Mouse (Mus musculus): ENCODE results near the gene Lama5. TPM values are rescaled to one million over a fixed set of nuclear protein-coding genes. Genes with fewer than 3 reads are reported as not detected.

Gene Lama5
- polyA plus RNA-seq, 1 experiment, result 8.3 TPM

GRCm38 (mm10) chr2:180196610-180197322 lies 28.9 kb downstream of the Lama5 start:
- Histone ChIP-seq H3K4me3 (ENCODE audit: control insufficient read depth, low read depth, low read length) (no peak overlapping the region), H3K27ac (ENCODE audit: control insufficient read depth, insufficient read depth, low read depth, low read length) (no peak overlapping the region), H3K36me3 (ENCODE audit: control insufficient read depth, insufficient read depth, low read length) (no peaks in the 10 kb centered on the region), H3K4me1 (ENCODE audit: control insufficient read depth, insufficient read depth, low read length) (no peaks in the 10 kb centered on the region), H3K27me3 (ENCODE audit: control insufficient read depth, insufficient read depth, low read length) (no peaks in the 10 kb centered on the region)
- no peak for TF ChIP-seq POLR2A (IDR thresholded peaks at IDR 0.05; ENCODE audit: control insufficient read depth, low read depth, low read length)
- TF ChIP-seq CTCF (IDR thresholded peaks at IDR 0.05; ENCODE audit: control insufficient read depth, insufficient read depth, insufficient replicate concordance, low read depth, low read length), result no peak

- no peaks in the 10 kb centered on the region for H3K4me1 ChIP-seq (ENCODE audit: control insufficient read depth, insufficient read depth, low read length)
- no peaks in the 10 kb centered on the region for H3K36me3 ChIP-seq (ENCODE audit: control insufficient read depth, insufficient read depth, low read length)
- TF ChIP-seq CTCF (IDR thresholded peaks at IDR 0.05; ENCODE audit: control insufficient read depth, insufficient read depth, insufficient replicate concordance, low read depth, low read length) (no peak), POLR2A (IDR thresholded peaks at IDR 0.05; ENCODE audit: control insufficient read depth, low read depth, low read length) (no peak)
- no peak overlapping the region for H3K4me3 ChIP-seq (ENCODE audit: control insufficient read depth, low read depth, low read length)
- H3K27me3 ChIP-seq (ENCODE audit: control insufficient read depth, insufficient read depth, low read length), result no peaks in the 10 kb centered on the region
- H3K27ac ChIP-seq (ENCODE audit: control insufficient read depth, insufficient read depth, low read depth, low read length), result no peak overlapping the region
Measured at GRCm38 (mm10) chr2:180187362-180187761, 38.3 kb downstream of the Lama5 start.

GRCm38 (mm10) chr2:180185686-180186085 lies 40.0 kb downstream of the Lama5 start:
- TF ChIP-seq CTCF (IDR thresholded peaks at IDR 0.05; ENCODE audit: control insufficient read depth, insufficient read depth, insufficient replicate concordance, low read depth, low read length) (no peak), POLR2A (IDR thresholded peaks at IDR 0.05; ENCODE audit: control insufficient read depth, low read depth, low read length) (no peak)
- Histone ChIP-seq H3K4me3 (ENCODE audit: control insufficient read depth, low read depth, low read length) (no peak overlapping the region), H3K4me1 (ENCODE audit: control insufficient read depth, insufficient read depth, low read length) (no peaks in the 10 kb centered on the region), H3K27me3 (ENCODE audit: control insufficient read depth, insufficient read depth, low read length) (no peaks in the 10 kb centered on the region), H3K36me3 (ENCODE audit: control insufficient read depth, insufficient read depth, low read length) (no peaks in the 10 kb centered on the region), H3K27ac (ENCODE audit: control insufficient read depth, insufficient read depth, low read depth, low read length) (no peak overlapping the region)

- no peaks in the 10 kb centered on the region for H3K36me3 ChIP-seq (ENCODE audit: control insufficient read depth, insufficient read depth, low read length)
- TF ChIP-seq POLR2A (IDR thresholded peaks at IDR 0.05; ENCODE audit: control insufficient read depth, low read depth, low read length) (no peak), CTCF (IDR thresholded peaks at IDR 0.05; ENCODE audit: control insufficient read depth, insufficient read depth, insufficient replicate concordance, low read depth, low read length) (no peak)
Measured at GRCm38 (mm10) chr2:180184752-180185109, 40.9 kb downstream of the Lama5 start.

GRCm38 (mm10) chr2:180184011-180184751 lies 41.5 kb downstream of the Lama5 start:
- H3K4me1 ChIP-seq (ENCODE audit: control insufficient read depth, insufficient read depth, low read length), result no peaks in the 10 kb centered on the region
- no peak overlapping the region for H3K4me3 ChIP-seq (ENCODE audit: control insufficient read depth, low read depth, low read length)
- H3K27ac ChIP-seq (ENCODE audit: control insufficient read depth, insufficient read depth, low read depth, low read length), result no peak overlapping the region
- H3K27me3 ChIP-seq (ENCODE audit: control insufficient read depth, insufficient read depth, low read length), result no peaks in the 10 kb centered on the region
- H3K36me3 ChIP-seq (ENCODE audit: control insufficient read depth, insufficient read depth, low read length), result no peaks in the 10 kb centered on the region
- TF ChIP-seq CTCF (IDR thresholded peaks at IDR 0.05; ENCODE audit: control insufficient read depth, insufficient read depth, insufficient replicate concordance, low read depth, low read length) (no peak), POLR2A (IDR thresholded peaks at IDR 0.05; ENCODE audit: control insufficient read depth, low read depth, low read length) (no peak)

More at GRCm38 (mm10) chr2:180184752-180185109, 40.9 kb downstream of the Lama5 start:
- H3K4me1 ChIP-seq (ENCODE audit: control insufficient read depth, insufficient read depth, low read length), result no peaks in the 10 kb centered on the region
- no peaks in the 10 kb centered on the region for H3K27me3 ChIP-seq (ENCODE audit: control insufficient read depth, insufficient read depth, low read length)
- H3K27ac ChIP-seq (ENCODE audit: control insufficient read depth, insufficient read depth, low read depth, low read length), result no peak overlapping the region
- H3K4me3 ChIP-seq (ENCODE audit: control insufficient read depth, low read depth, low read length), result no peak overlapping the region

- no peak overlapping the region for H3K4me3 ChIP-seq (ENCODE audit: control insufficient read depth, low read depth, low read length)
- H3K36me3 ChIP-seq (ENCODE audit: control insufficient read depth, insufficient read depth, low read length), result no peaks in the 10 kb centered on the region
- no peak for TF ChIP-seq POLR2A (IDR thresholded peaks at IDR 0.05; ENCODE audit: control insufficient read depth, low read depth, low read length)
- TF ChIP-seq CTCF (IDR thresholded peaks at IDR 0.05; ENCODE audit: control insufficient read depth, insufficient read depth, insufficient replicate concordance, low read depth, low read length), result no peak
Measured at GRCm38 (mm10) chr2:180181542-180181941, 44.1 kb downstream of the Lama5 start.

GRCm38 (mm10) chr2:180175725-180176124 lies 49.9 kb downstream of the Lama5 start:
- H3K4me3 ChIP-seq (ENCODE audit: control insufficient read depth, low read depth, low read length), result no peak overlapping the region
- H3K27me3 ChIP-seq (ENCODE audit: control insufficient read depth, insufficient read depth, low read length), result no peaks in the 10 kb centered on the region
- TF ChIP-seq POLR2A (IDR thresholded peaks at IDR 0.05; ENCODE audit: control insufficient read depth, low read depth, low read length) (no peak), CTCF (IDR thresholded peaks at IDR 0.05; ENCODE audit: control insufficient read depth, insufficient read depth, insufficient replicate concordance, low read depth, low read length) (no peak)
- H3K36me3 ChIP-seq (ENCODE audit: control insufficient read depth, insufficient read depth, low read length), result no peaks in the 10 kb centered on the region; the same call in 1 of the 2 replicates
- peaks cover 9% of the 10 kb centered on the region for H3K4me1 ChIP-seq (ENCODE audit: control insufficient read depth, insufficient read depth, low read length)
- no peak overlapping the region for H3K27ac ChIP-seq (ENCODE audit: control insufficient read depth, insufficient read depth, low read depth, low read length)

More at GRCm38 (mm10) chr2:180181542-180181941, 44.1 kb downstream of the Lama5 start:
- Histone ChIP-seq H3K27ac (ENCODE audit: control insufficient read depth, insufficient read depth, low read depth, low read length) (no peak overlapping the region), H3K27me3 (ENCODE audit: control insufficient read depth, insufficient read depth, low read length) (no peaks in the 10 kb centered on the region), H3K4me1 (ENCODE audit: control insufficient read depth, insufficient read depth, low read length) (no peaks in the 10 kb centered on the region)
